Mouse (Mus musculus) natural killer cell, adult 2 months (primary cell): ENCODE data around the gene Slc25a28.
A peak's percentile ranks its signal among the peaks of the same experiment; 100 is the strongest.

Experiments
- DNase-seq, 2 experiments: peaks; one replicate each; pipeline ENCODE4 v3.0.0; 2022; ENCODE audit warnings: low spot score in 2 of 2

The Slc25a28 gene

GRCm38 (mm10) chr19:43678467-43679003 is 3.9 kb upstream of the Slc25a28 start:
- no peak for DNase-seq

- DNase-seq, result peak in 1 of 2 experiments; percentile 37
Observed at GRCm38 (mm10) chr19:43675525-43676400, 1.1 kb upstream of the Slc25a28 start.

- no peak for DNase-seq
Observed at GRCm38 (mm10) chr19:43674316-43674689, 378 bp downstream of the Slc25a28 start.

- DNase-seq, result peak in 1 of 2 experiments; percentile 9
Observed at GRCm38 (mm10) chr19:43673513-43674315, 967 bp downstream of the Slc25a28 start.

DNA sequence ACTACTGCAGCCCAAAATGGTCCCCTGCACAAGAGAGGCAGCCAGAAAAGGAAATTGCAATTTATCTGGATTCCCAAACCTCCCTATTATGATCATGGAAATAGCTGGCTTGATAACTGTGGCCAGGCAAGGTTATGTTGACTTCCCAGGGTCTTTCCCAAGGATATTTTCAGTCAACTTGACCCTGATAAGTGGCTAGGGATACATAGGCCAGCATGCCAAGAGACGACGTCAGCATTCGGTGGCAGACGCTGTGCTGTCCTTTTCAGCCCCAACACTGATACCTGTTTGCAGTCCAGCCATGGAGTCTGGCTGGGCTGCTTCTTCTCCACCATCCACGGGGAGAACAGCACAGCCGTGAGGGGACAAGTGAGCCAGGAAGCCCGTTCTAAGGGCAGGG is 3.6 kb downstream of the Slc25a28 start:
- DNase-seq, result no peak

DNA sequence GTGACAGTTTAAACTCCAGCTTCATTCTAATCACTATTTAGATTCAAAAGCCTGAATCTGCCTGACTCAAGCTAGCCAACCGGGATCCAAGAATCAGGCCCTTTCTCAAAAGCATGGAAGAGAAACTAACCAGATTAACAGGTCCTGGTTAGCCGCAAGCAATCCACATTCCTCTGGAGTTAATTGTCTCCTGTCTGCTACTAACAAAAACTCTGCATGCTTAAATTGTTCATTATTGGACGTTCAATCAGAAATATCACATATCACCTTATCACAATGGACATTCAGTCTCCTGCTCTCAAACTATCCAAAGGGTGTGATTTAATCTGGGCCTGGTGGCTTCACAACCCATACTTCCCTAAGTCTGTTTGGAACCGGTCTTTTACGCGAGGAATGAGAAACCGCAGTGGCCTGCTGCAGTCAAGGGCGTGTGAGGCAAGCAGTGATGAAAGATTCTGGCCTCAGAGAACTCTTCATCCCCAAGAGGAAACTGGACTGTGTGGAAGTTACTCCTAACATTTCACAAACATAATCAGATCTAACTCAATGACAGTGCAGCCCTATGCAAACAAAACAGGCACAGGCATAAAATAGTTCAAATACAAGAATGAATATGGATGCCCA is 5.4 kb downstream of the Slc25a28 start:
- DNase-seq, result no peak

- peak in 1 of 2 experiments; percentile 35 for DNase-seq
Observed at GRCm38 (mm10) chr19:43667430-43667809, 7.3 kb downstream of the Slc25a28 start.

DNA sequence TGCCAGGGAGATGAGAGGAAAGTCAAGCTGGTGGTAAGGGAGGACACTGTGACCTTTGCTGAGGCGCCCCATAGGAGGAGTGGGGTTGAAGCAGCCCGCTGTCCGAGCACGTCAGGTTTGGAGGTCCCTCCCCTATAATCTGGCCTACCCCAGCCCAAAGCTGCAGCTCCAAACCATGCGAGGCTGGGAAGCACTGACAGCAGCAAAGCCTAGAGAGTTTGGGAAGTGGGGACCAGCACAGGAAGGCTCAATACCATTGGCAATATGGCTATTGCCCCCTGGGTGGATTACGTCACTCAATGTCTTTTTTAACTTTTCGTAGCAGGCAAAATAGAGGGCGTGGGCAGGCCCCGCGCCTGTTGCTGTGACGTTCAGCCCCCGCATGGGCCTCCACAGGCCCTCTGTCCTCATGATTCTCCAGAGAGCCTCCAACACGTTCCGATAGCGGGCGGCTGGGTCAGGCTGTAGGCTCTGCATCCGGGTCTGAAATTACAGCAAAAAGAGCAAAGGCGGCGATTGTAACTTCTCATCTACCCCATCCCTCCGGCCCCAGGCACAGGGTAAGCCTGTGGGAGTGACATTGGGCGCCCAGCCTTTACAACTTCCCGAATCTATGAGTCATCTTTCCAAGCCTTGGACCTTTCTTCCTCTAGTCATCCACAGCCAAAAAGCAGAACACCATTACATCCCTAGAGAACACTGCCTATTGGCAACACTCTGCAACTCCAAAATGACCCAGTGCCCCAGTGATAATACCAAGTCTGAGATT is 7.8 kb downstream of the Slc25a28 start:
- no peak for DNase-seq

- DNase-seq, result peak; percentile 14 to 52
Observed at GRCm38 (mm10) chr19:43665441-43666048, 9.1 kb downstream of the Slc25a28 start.

GRCm38 (mm10) chr19:43663471-43663870 is 11.2 kb downstream of the Slc25a28 start:
- DNase-seq, result no peak

DNA sequence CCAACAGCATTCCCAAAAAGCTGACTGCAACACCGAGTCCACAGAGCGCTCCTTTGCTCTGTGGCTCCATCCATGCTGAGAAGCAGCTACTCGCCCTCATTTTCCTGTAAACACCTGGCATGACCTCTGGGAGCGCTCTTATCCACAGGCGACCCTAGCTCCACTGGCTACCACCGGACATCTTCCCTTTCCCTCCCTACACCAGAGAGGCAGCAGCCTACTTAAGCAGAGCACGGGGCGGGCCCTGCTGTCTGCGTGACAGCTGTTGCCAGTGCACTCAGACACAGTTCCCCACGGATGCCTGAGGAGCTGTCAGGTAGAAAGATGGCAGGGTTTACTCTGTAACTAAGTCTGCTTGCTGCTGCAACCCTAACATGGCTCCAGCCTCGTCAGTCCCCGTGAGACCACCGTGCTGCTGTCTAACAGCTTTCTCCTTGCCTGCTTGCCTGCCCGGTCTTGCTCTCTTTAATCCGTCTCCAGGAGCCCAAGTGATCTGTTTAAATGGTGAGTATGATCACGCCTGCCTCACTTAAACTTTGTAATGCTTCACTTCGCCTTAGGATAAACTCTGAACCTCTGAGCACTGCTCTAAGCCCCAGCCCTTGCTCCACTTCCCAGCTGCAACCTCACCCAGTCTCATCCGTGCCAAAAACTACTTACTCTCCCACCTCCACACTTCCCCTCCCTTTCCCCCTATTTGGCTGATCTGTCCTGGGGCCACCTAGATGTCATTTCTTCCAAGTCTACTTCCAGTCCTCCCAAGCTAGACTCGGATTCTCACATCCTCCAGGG is 12.3 kb downstream of the Slc25a28 start:
- no peak for DNase-seq

DNA sequence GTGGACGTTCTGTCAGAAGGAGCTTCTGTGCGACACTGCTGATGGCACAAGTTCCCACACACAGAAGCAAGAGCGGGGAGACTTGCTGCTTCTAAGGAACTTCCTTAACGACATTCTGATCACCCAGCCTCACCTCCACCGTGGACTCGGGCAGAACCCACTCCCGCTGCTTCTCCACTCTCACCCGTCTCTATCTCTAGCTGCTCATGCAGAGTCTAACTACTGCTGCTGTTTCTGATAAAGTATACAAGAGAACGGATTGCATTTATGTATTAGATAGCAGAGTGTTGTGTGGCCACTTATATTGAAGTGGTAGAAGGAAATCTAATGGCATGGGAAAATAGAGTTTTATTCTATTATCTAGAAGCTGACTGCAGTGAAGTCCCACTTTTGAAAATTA is 13.9 kb downstream of the Slc25a28 start:
- DNase-seq, result no peak

DNA sequence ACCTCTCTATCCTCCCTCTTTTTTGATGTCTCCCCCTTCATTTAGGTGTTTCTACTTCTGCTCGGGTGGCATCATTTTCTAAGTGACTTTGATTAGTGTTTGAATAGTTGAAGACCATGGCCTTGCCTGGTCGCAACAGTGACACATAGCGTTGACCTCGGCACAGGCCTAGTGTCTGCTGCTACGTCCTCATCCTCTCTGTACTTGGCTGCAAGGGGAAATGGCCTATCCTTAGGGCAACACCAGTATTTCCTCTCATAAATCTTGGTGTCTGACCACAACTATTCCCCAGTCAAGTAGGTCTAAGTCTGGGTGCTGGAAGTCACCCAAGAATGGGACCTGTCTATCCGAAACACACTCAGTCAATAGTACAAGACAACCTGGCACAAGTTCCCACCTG is 15.0 kb downstream of the Slc25a28 start:
- no peak for DNase-seq

GRCm38 (mm10) chr19:43655735-43656492 is 18.8 kb downstream of the Slc25a28 start:
- DNase-seq, result peak; percentile 20 to 60

DNA sequence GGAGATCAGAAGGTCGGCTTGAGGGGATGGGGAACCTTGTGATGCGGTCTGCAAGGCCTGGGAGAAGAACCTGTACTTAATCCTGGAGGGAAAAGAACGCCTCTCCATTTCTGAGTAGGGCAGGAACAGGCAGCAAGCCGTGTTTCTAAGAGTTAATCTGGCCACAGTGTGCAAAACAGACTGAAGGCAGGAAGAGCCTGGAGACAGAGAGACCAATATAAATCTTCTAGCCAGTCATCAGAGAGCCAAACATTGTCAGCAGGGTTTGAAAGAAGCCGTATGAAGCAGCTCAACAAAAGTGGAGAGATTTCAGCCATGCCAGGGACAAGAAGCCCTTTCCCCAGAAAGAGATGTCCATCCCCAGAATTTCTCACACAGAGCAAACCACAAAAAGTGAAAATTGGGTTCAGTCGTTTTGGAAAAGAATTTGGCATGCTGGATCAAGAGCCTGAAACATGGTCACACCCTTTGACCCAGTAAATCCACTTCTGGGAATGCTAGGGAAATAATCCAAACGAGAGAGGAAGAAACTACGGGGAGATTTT is 23.4 kb downstream of the Slc25a28 start:
- DNase-seq, result no peak

GRCm38 (mm10) chr19:43648343-43648742 is 26.3 kb downstream of the Slc25a28 start:
- no peak for DNase-seq

- DNase-seq, result peak in 1 of 2 experiments; percentile 9
Observed at GRCm38 (mm10) chr19:43647261-43647660, 27.4 kb downstream of the Slc25a28 start.

GRCm38 (mm10) chr19:43646852-43647251 is 27.8 kb downstream of the Slc25a28 start:
- no peak for DNase-seq

GRCm38 (mm10) chr19:43645508-43645907 is 29.2 kb downstream of the Slc25a28 start:
- DNase-seq, result no peak
